Mouse (Mus musculus): ENCODE data around the gene Zfhx3.

GRCm38 (mm10) chr8:108768051-108768450, 825.6 kb downstream of the Zfhx3 start:
- no peak for TF ChIP-seq GATA1 (IDR thresholded peaks at IDR 0.05; ENCODE audit: borderline replicate concordance, low read length)
- TF ChIP-seq CTCF (IDR thresholded peaks at IDR 0.05; ENCODE audit: low read depth, low read length): no peak
- TF ChIP-seq TAL1 (conservative IDR thresholded peaks at IDR 0.05; ENCODE audit: low read depth, low read length): no peak
- TF ChIP-seq POLR2AphosphoS5 (IDR thresholded peaks at IDR 0.05; ENCODE audit: insufficient replicate concordance, low read depth, low read length): no peak
